Mouse (Mus musculus): ENCODE results near the gene Atp2a1. TPM values are rescaled to one million over a fixed set of nuclear protein-coding genes. Genes with fewer than 3 reads are reported as not detected.

Atp2a1 gene
- polyA plus RNA-seq, 1 experiment from 2014 or later, result 0.17 TPM

GRCm38 (mm10) chr7:126471853-126472252 is 8.9 kb upstream of the Atp2a1 start:
- Histone ChIP-seq H3K4me1 (peaks cover 74% of the 10 kb centered on the region), H3K4me2 (peak overlapping the region; percentile 9), H3K27me3 (replicated peaks) (no peaks in the 10 kb centered on the region), H3K9me3 (replicated peaks) (no peaks in the 10 kb centered on the region), H3K27ac (no peak overlapping the region; the same call in 1 of the 2 replicates), H3K4me3 (no peak overlapping the region), H3K9ac (no peak overlapping the region), H3K36me3 (peaks cover 61% of the 10 kb centered on the region)
- ATAC-seq, result no peak
- 48% methylated on average over 4 of the region's 4 CpGs for WGBS (ENCODE audit: insufficient replicate concordance)

GRCm38 (mm10) chr7:126471361-126471760 is 8.5 kb upstream of the Atp2a1 start:
- Histone ChIP-seq H3K27ac (no peak overlapping the region), H3K4me2 (peak overlapping the region; percentile 9; the same call in 1 of the 2 replicates), H3K9me3 (replicated peaks) (no peaks in the 10 kb centered on the region), H3K9ac (no peak overlapping the region), H3K27me3 (replicated peaks) (no peaks in the 10 kb centered on the region), H3K4me1 (peaks cover 74% of the 10 kb centered on the region), H3K36me3 (peaks cover 66% of the 10 kb centered on the region), H3K4me3 (no peak overlapping the region)
- no peak for ATAC-seq
- 76% methylated on average over 5 of the region's 5 CpGs for WGBS (ENCODE audit: insufficient replicate concordance)

- Histone ChIP-seq H3K36me3 (peaks cover 68% of the 10 kb centered on the region), H3K27me3 (replicated peaks) (no peaks in the 10 kb centered on the region), H3K27ac (no peak overlapping the region; the same call in none of the 2 replicates), H3K4me3 (no peak overlapping the region), H3K9me3 (replicated peaks) (no peaks in the 10 kb centered on the region), H3K4me1 (peaks cover 77% of the 10 kb centered on the region), H3K4me2 (no peak overlapping the region; the same call in 1 of the 2 replicates), H3K9ac (no peak overlapping the region)
- 25% methylated on average over 6 of the region's 6 CpGs for WGBS (ENCODE audit: insufficient replicate concordance)
- ATAC-seq, result no peak
Measured at GRCm38 (mm10) chr7:126470077-126470476, 7.2 kb upstream of the Atp2a1 start.

GRCm38 (mm10) chr7:126467834-126468627 is 5.1 kb upstream of the Atp2a1 start:
- no peak for ATAC-seq
- H3K4me1 ChIP-seq, result peaks cover 82% of the 10 kb centered on the region
- H3K27ac ChIP-seq, result no peak overlapping the region
- H3K9me3 ChIP-seq (replicated peaks), result no peaks in the 10 kb centered on the region
- H3K4me2 ChIP-seq, result no peak overlapping the region
- WGBS (ENCODE audit: insufficient replicate concordance), result 83% methylated on average over 18 of the region's 18 CpGs
- no peak overlapping the region for H3K9ac ChIP-seq
- no peak overlapping the region for H3K4me3 ChIP-seq
- peaks cover 67% of the 10 kb centered on the region for H3K36me3 ChIP-seq
- no peaks in the 10 kb centered on the region; the same call in 1 of the 2 replicates for H3K27me3 ChIP-seq (replicated peaks)

- ATAC-seq, result peak; percentile 27; the same call in 1 of the 2 replicates
- H3K4me1 ChIP-seq, result peaks cover 76% of the 10 kb centered on the region
Measured at GRCm38 (mm10) chr7:126467271-126467670, 4.4 kb upstream of the Atp2a1 start.

GRCm38 (mm10) chr7:126466707-126467106 is 3.8 kb upstream of the Atp2a1 start:
- H3K36me3 ChIP-seq, result peaks cover 54% of the 10 kb centered on the region
- no peak for ATAC-seq
- no peak overlapping the region for H3K4me2 ChIP-seq
- WGBS (ENCODE audit: insufficient replicate concordance), result 73% methylated on average over 5 of the region's 5 CpGs
- H3K9me3 ChIP-seq (replicated peaks), result no peaks in the 10 kb centered on the region
- H3K27me3 ChIP-seq (replicated peaks), result peaks cover 6% of the 10 kb centered on the region
- H3K4me1 ChIP-seq, result peaks cover 70% of the 10 kb centered on the region
- no peak overlapping the region for H3K27ac ChIP-seq
- no peak overlapping the region for H3K4me3 ChIP-seq
- H3K9ac ChIP-seq, result no peak overlapping the region

More at GRCm38 (mm10) chr7:126467271-126467670, 4.4 kb upstream of the Atp2a1 start:
- Histone ChIP-seq H3K4me2 (no peak overlapping the region), H3K36me3 (peaks cover 60% of the 10 kb centered on the region), H3K27ac (no peak overlapping the region), H3K27me3 (replicated peaks) (peaks cover under 1% of the 10 kb centered on the region; the same call in 1 of the 2 replicates), H3K9me3 (replicated peaks) (no peaks in the 10 kb centered on the region), H3K4me3 (no peak overlapping the region), H3K9ac (no peak overlapping the region)
- WGBS (ENCODE audit: insufficient replicate concordance), result 50% methylated on average over 5 of the region's 5 CpGs

- Histone ChIP-seq H3K4me3 (no peak overlapping the region), H3K36me3 (peaks cover 48% of the 10 kb centered on the region), H3K9ac (no peak overlapping the region), H3K4me1 (peaks cover 64% of the 10 kb centered on the region), H3K27me3 (replicated peaks) (peaks cover 10% of the 10 kb centered on the region), H3K9me3 (replicated peaks) (no peaks in the 10 kb centered on the region), H3K4me2 (no peak overlapping the region), H3K27ac (no peak overlapping the region)
- 70% methylated on average over 9 of the region's 9 CpGs for WGBS (ENCODE audit: insufficient replicate concordance)
- no peak for ATAC-seq
Measured at GRCm38 (mm10) chr7:126466116-126466515, 3.2 kb upstream of the Atp2a1 start.

- ATAC-seq, result 0 out of 2 replicates have a peak, but pooled peaks have one; percentile 15
- H3K27me3 ChIP-seq (replicated peaks), result peaks cover 10% of the 10 kb centered on the region
- no peak overlapping the region for H3K27ac ChIP-seq
- H3K4me2 ChIP-seq, result no peak overlapping the region
- no peaks in the 10 kb centered on the region for H3K9me3 ChIP-seq (replicated peaks)
- H3K4me3 ChIP-seq, result no peak overlapping the region
- no peak overlapping the region for H3K9ac ChIP-seq
- H3K4me1 ChIP-seq, result peaks cover 57% of the 10 kb centered on the region
- 33% methylated on average over 7 of the region's 7 CpGs for WGBS (ENCODE audit: insufficient replicate concordance)
- H3K36me3 ChIP-seq, result peaks cover 42% of the 10 kb centered on the region
Measured at GRCm38 (mm10) chr7:126465246-126466030, 2.5 kb upstream of the Atp2a1 start.

GRCm38 (mm10) chr7:126464836-126465235 is 1.9 kb upstream of the Atp2a1 start:
- H3K36me3 ChIP-seq, result peaks cover 36% of the 10 kb centered on the region
- H3K9ac ChIP-seq, result no peak overlapping the region
- peaks cover 10% of the 10 kb centered on the region for H3K27me3 ChIP-seq (replicated peaks)
- H3K9me3 ChIP-seq (replicated peaks), result no peaks in the 10 kb centered on the region
- no peak for ATAC-seq
- H3K4me1 ChIP-seq, result peaks cover 53% of the 10 kb centered on the region
- no peak overlapping the region for H3K4me2 ChIP-seq
- 55% methylated on average over 5 of the region's 5 CpGs for WGBS (ENCODE audit: insufficient replicate concordance)
- no peak overlapping the region for H3K4me3 ChIP-seq
- no peak overlapping the region for H3K27ac ChIP-seq

GRCm38 (mm10) chr7:126464121-126464520 is 1.2 kb upstream of the Atp2a1 start:
- H3K4me1 ChIP-seq, result peaks cover 48% of the 10 kb centered on the region
- H3K27me3 ChIP-seq (replicated peaks), result peaks cover 16% of the 10 kb centered on the region
- peaks cover 29% of the 10 kb centered on the region for H3K36me3 ChIP-seq
- H3K27ac ChIP-seq, result no peak overlapping the region
- WGBS (ENCODE audit: insufficient replicate concordance), result 32% methylated on average over 4 of the region's 4 CpGs
- H3K9me3 ChIP-seq (replicated peaks), result no peaks in the 10 kb centered on the region
- no peak for ATAC-seq
- H3K4me2 ChIP-seq, result no peak overlapping the region
- H3K4me3 ChIP-seq, result no peak overlapping the region
- H3K9ac ChIP-seq, result no peak overlapping the region

GRCm38 (mm10) chr7:126463547-126463946 is 639 bp upstream of the Atp2a1 start:
- ATAC-seq, result no peak
- H3K4me3 ChIP-seq, result no peak overlapping the region
- no peak overlapping the region for H3K4me2 ChIP-seq
- H3K9ac ChIP-seq, result no peak overlapping the region; the same call in 1 of the 2 replicates
- H3K4me1 ChIP-seq, result peaks cover 48% of the 10 kb centered on the region
- no peak overlapping the region for H3K27ac ChIP-seq
- WGBS (ENCODE audit: insufficient replicate concordance), result 58% methylated on average over 4 of the region's 4 CpGs
- H3K36me3 ChIP-seq, result peaks cover 24% of the 10 kb centered on the region
- peaks cover 21% of the 10 kb centered on the region for H3K27me3 ChIP-seq (replicated peaks)
- H3K9me3 ChIP-seq (replicated peaks), result no peaks in the 10 kb centered on the region

- H3K27ac ChIP-seq, result no peak overlapping the region
- no peaks in the 10 kb centered on the region for H3K9me3 ChIP-seq (replicated peaks)
- H3K27me3 ChIP-seq (replicated peaks), result peaks cover 21% of the 10 kb centered on the region
- no peak overlapping the region for H3K4me2 ChIP-seq
- H3K36me3 ChIP-seq, result peaks cover 4% of the 10 kb centered on the region; the same call in 1 of the 2 replicates
- no peak overlapping the region for H3K4me3 ChIP-seq
- 55% methylated on average over 3 of the region's 3 CpGs for WGBS (ENCODE audit: insufficient replicate concordance)
- ATAC-seq, result no peak
- peaks cover 41% of the 10 kb centered on the region for H3K4me1 ChIP-seq
- no peak overlapping the region for H3K9ac ChIP-seq
Measured at GRCm38 (mm10) chr7:126461626-126462025, 1.3 kb downstream of the Atp2a1 start.

Measured in liver, embryonic 12.5 days (tissue).